Mouse (Mus musculus): ENCODE results near the gene Map7d1.

The Map7d1 gene

GRCm38 (mm10) chr4:126199556-126199955, 56.6 kb downstream of the Map7d1 start:
- TF ChIP-seq NANOG (IDR thresholded peaks at IDR 0.05; ENCODE audit: borderline replicate concordance, low read length): no peak
- no peak for TF ChIP-seq POU5F1 (IDR thresholded peaks at IDR 0.05; ENCODE audit: borderline replicate concordance, low read length)
- no peak for TF ChIP-seq CTCF (conservative IDR thresholded peaks at IDR 0.05; ENCODE audit: low read length)

GRCm38 (mm10) chr4:126197485-126197884, 58.7 kb downstream of the Map7d1 start:
- no peak for TF ChIP-seq NANOG (IDR thresholded peaks at IDR 0.05; ENCODE audit: borderline replicate concordance, low read length)
- no peak for TF ChIP-seq POU5F1 (IDR thresholded peaks at IDR 0.05; ENCODE audit: borderline replicate concordance, low read length)
- TF ChIP-seq CTCF (conservative IDR thresholded peaks at IDR 0.05; ENCODE audit: low read length): no peak
- Histone ChIP-seq H3K36me3 (ENCODE audit: insufficient read depth, low read length) (peaks cover 71% of the 10 kb centered on the region), H3K4me1 (replicated peaks; ENCODE audit: low read depth, low read length) (peaks cover 73% of the 10 kb centered on the region), H3K4me3 (replicated peaks; ENCODE audit: low read length) (peak overlapping the region; percentile 13; the same call in 1 of the 2 replicates), H3K27me3 (ENCODE audit: insufficient read depth, low read length) (no peaks in the 10 kb centered on the region), H3K9me3 (ENCODE audit: low read length) (no peaks in the 10 kb centered on the region)

More at GRCm38 (mm10) chr4:126199556-126199955, 56.6 kb downstream of the Map7d1 start:
- Histone ChIP-seq H3K9me3 (ENCODE audit: low read length) (no peaks in the 10 kb centered on the region), H3K36me3 (ENCODE audit: insufficient read depth, low read length) (peaks cover 50% of the 10 kb centered on the region), H3K4me1 (replicated peaks; ENCODE audit: low read depth, low read length) (peaks cover 77% of the 10 kb centered on the region), H3K4me3 (replicated peaks; ENCODE audit: low read length) (peak overlapping the region; percentile 88; the same call in 1 of the 2 replicates), H3K27me3 (ENCODE audit: insufficient read depth, low read length) (no peaks in the 10 kb centered on the region)

- no peaks in the 10 kb centered on the region for H3K27me3 ChIP-seq (ENCODE audit: insufficient read depth, low read length)
- peaks cover 86% of the 10 kb centered on the region for H3K36me3 ChIP-seq (ENCODE audit: insufficient read depth, low read length)
- TF ChIP-seq POU5F1 (IDR thresholded peaks at IDR 0.05; ENCODE audit: borderline replicate concordance, low read length) (no peak), NANOG (IDR thresholded peaks at IDR 0.05; ENCODE audit: borderline replicate concordance, low read length) (no peak), CTCF (conservative IDR thresholded peaks at IDR 0.05; ENCODE audit: low read length) (no peak)
- peaks cover 84% of the 10 kb centered on the region for H3K4me1 ChIP-seq (replicated peaks; ENCODE audit: low read depth, low read length)
- no peaks in the 10 kb centered on the region for H3K9me3 ChIP-seq (ENCODE audit: low read length)
- H3K4me3 ChIP-seq (replicated peaks; ENCODE audit: low read length): no peak overlapping the region
Measured at GRCm38 (mm10) chr4:126194916-126195315, 61.2 kb downstream of the Map7d1 start.

GRCm38 (mm10) chr4:126194216-126194615, 61.9 kb downstream of the Map7d1 start:
- peaks cover 84% of the 10 kb centered on the region for H3K4me1 ChIP-seq (replicated peaks; ENCODE audit: low read depth, low read length)
- TF ChIP-seq POU5F1 (IDR thresholded peaks at IDR 0.05; ENCODE audit: borderline replicate concordance, low read length) (no peak), CTCF (conservative IDR thresholded peaks at IDR 0.05; ENCODE audit: low read length) (no peak), NANOG (IDR thresholded peaks at IDR 0.05; ENCODE audit: borderline replicate concordance, low read length) (no peak)
- H3K4me3 ChIP-seq (replicated peaks; ENCODE audit: low read length): no peak overlapping the region
- H3K9me3 ChIP-seq (ENCODE audit: low read length): no peaks in the 10 kb centered on the region
- H3K36me3 ChIP-seq (ENCODE audit: insufficient read depth, low read length): peaks cover 87% of the 10 kb centered on the region
- H3K27me3 ChIP-seq (ENCODE audit: insufficient read depth, low read length): no peaks in the 10 kb centered on the region

- H3K4me3 ChIP-seq (replicated peaks; ENCODE audit: low read length): no peak overlapping the region
- no peaks in the 10 kb centered on the region for H3K27me3 ChIP-seq (ENCODE audit: insufficient read depth, low read length)
- no peaks in the 10 kb centered on the region for H3K9me3 ChIP-seq (ENCODE audit: low read length)
- no peak for TF ChIP-seq NANOG (IDR thresholded peaks at IDR 0.05; ENCODE audit: borderline replicate concordance, low read length)
- no peak for TF ChIP-seq CTCF (conservative IDR thresholded peaks at IDR 0.05; ENCODE audit: low read length)
- no peak for TF ChIP-seq POU5F1 (IDR thresholded peaks at IDR 0.05; ENCODE audit: borderline replicate concordance, low read length)
- H3K36me3 ChIP-seq (ENCODE audit: insufficient read depth, low read length): peaks cover 95% of the 10 kb centered on the region
- H3K4me1 ChIP-seq (replicated peaks; ENCODE audit: low read depth, low read length): peaks cover 83% of the 10 kb centered on the region
Measured at GRCm38 (mm10) chr4:126190636-126191035, 65.5 kb downstream of the Map7d1 start.

- Histone ChIP-seq H3K27me3 (ENCODE audit: insufficient read depth, low read length) (no peaks in the 10 kb centered on the region), H3K9me3 (ENCODE audit: low read length) (no peaks in the 10 kb centered on the region), H3K4me3 (replicated peaks; ENCODE audit: low read length) (no peak overlapping the region), H3K4me1 (replicated peaks; ENCODE audit: low read depth, low read length) (peaks cover 87% of the 10 kb centered on the region), H3K36me3 (ENCODE audit: insufficient read depth, low read length) (peaks cover 97% of the 10 kb centered on the region)
- TF ChIP-seq CTCF (conservative IDR thresholded peaks at IDR 0.05; ENCODE audit: low read length): no peak
- TF ChIP-seq NANOG (IDR thresholded peaks at IDR 0.05; ENCODE audit: borderline replicate concordance, low read length): no peak
- TF ChIP-seq POU5F1 (IDR thresholded peaks at IDR 0.05; ENCODE audit: borderline replicate concordance, low read length): no peak
Measured at GRCm38 (mm10) chr4:126187096-126187495, 69.0 kb downstream of the Map7d1 start.

- Histone ChIP-seq H3K36me3 (ENCODE audit: insufficient read depth, low read length) (peaks cover 94% of the 10 kb centered on the region), H3K27me3 (ENCODE audit: insufficient read depth, low read length) (no peaks in the 10 kb centered on the region)
- TF ChIP-seq NANOG (IDR thresholded peaks at IDR 0.05; ENCODE audit: borderline replicate concordance, low read length) (no peak), CTCF (conservative IDR thresholded peaks at IDR 0.05; ENCODE audit: low read length) (no peak), POU5F1 (IDR thresholded peaks at IDR 0.05; ENCODE audit: borderline replicate concordance, low read length) (no peak)
Measured at GRCm38 (mm10) chr4:126183034-126183433, 73.1 kb downstream of the Map7d1 start.

More at GRCm38 (mm10) chr4:126183034-126183433, 73.1 kb downstream of the Map7d1 start:
- H3K4me1 ChIP-seq (replicated peaks; ENCODE audit: low read depth, low read length): peaks cover 86% of the 10 kb centered on the region
- no peak overlapping the region for H3K4me3 ChIP-seq (replicated peaks; ENCODE audit: low read length)
- H3K9me3 ChIP-seq (ENCODE audit: low read length): no peaks in the 10 kb centered on the region

Data from E14TG2a.4 (cell line).